Mouse (Mus musculus) left cerebral cortex, adult 11 months (tissue): Measurements from ENCODE around the gene Hephl1.
"Not testable (repeated sequence)": the region's sequence is repeated elsewhere in the genome, so short reads cannot be mapped to it uniquely, and the experiment has no call there.

Experiments used
- DNase-seq: peaks from one replicate; pipeline ENCODE4 v3.0.0; 2022; ENCODE audit warnings: low spot score

Hephl1 gene

GRCm38 (mm10) chr9:15112008-15112407 lies at the start of gene Hephl1:
TSS of gene Hephl1 (minus strand) at chr9:15112108.
- no peak for DNase-seq

- no peak for DNase-seq
These were observed 37.5 kb upstream of the Hephl1 start for GRCm38 (mm10) chr9:15149246-15149926.

- no peak for DNase-seq
These were observed 28.6 kb upstream of the Hephl1 start for GRCm38 (mm10) chr9:15140546-15140945.

- no peak for DNase-seq
These were observed 14.0 kb upstream of the Hephl1 start for GRCm38 (mm10) chr9:15125897-15126296.

GRCm38 (mm10) chr9:15122431-15122830 lies 10.5 kb upstream of the Hephl1 start:
- no peak for DNase-seq

- DNase-seq: no peak
These were observed 9.0 kb upstream of the Hephl1 start for GRCm38 (mm10) chr9:15120841-15121358.

- DNase-seq: no peak
These were observed 8.3 kb upstream of the Hephl1 start for GRCm38 (mm10) chr9:15120209-15120608.

- no peak for DNase-seq
These were observed 7.6 kb upstream of the Hephl1 start for GRCm38 (mm10) chr9:15119515-15119914.

- DNase-seq: no peak
These were observed 4.3 kb upstream of the Hephl1 start for GRCm38 (mm10) chr9:15116165-15116564.

GRCm38 (mm10) chr9:15114102-15114501 lies 2.2 kb upstream of the Hephl1 start:
- no peak for DNase-seq

- DNase-seq: no peak
These were observed 3.8 kb downstream of the Hephl1 start for GRCm38 (mm10) chr9:15108101-15108500.

GRCm38 (mm10) chr9:15105136-15105535 lies 6.8 kb downstream of the Hephl1 start:
- no peak for DNase-seq

- peak; percentile 11 for DNase-seq
These were observed 8.2 kb downstream of the Hephl1 start for GRCm38 (mm10) chr9:15103579-15104300.

- DNase-seq: no peak
These were observed 10.3 kb downstream of the Hephl1 start for GRCm38 (mm10) chr9:15101531-15102161.

- DNase-seq: not testable (repeated sequence)
These were observed 13.5 kb downstream of the Hephl1 start for GRCm38 (mm10) chr9:15098421-15098820.

GRCm38 (mm10) chr9:15097172-15097571 lies 14.7 kb downstream of the Hephl1 start:
- DNase-seq: no peak

- DNase-seq: no peak
These were observed 15.7 kb downstream of the Hephl1 start for GRCm38 (mm10) chr9:15096161-15096560.

GRCm38 (mm10) chr9:15095206-15095605 lies 16.7 kb downstream of the Hephl1 start:
- no peak for DNase-seq

- DNase-seq: no peak
These were observed 43.1 kb downstream of the Hephl1 start for GRCm38 (mm10) chr9:15068686-15069295.

- no peak for DNase-seq
These were observed 43.8 kb downstream of the Hephl1 start for GRCm38 (mm10) chr9:15067995-15068685.

GRCm38 (mm10) chr9:15064176-15064575 lies 47.7 kb downstream of the Hephl1 start:
- no peak for DNase-seq

GRCm38 (mm10) chr9:15060847-15061246 lies 51.1 kb downstream of the Hephl1 start:
- no peak for DNase-seq
